Mouse (Mus musculus): Measurements from ENCODE around the gene Adamtsl5. TPM values are rescaled to one million over a fixed set of nuclear protein-coding genes. Genes with fewer than 3 reads are reported as not detected.

The Adamtsl5 gene
- polyA plus RNA-seq, 1 experiment from 2014 or later = 1.0 TPM

- peaks cover 73% of the 10 kb centered on the region for H3K27me3 ChIP-seq
- no peaks in the 10 kb centered on the region for H3K9me3 ChIP-seq
- H3K4me2 ChIP-seq (replicated peaks) = peak overlapping the region; percentile 51
- peaks cover 33% of the 10 kb centered on the region for H3K4me1 ChIP-seq
- 0 out of 2 replicates have a peak overlapping the region, but pooled peaks have one; percentile 2 for H3K27ac ChIP-seq
- H3K4me3 ChIP-seq = peak overlapping the region; percentile 37
- 10% methylated on average over 15 of the region's 15 CpGs for WGBS
- peaks cover 9% of the 10 kb centered on the region for H3K36me3 ChIP-seq
- peak overlapping the region; percentile 35 for H3K9ac ChIP-seq
- no peak for ATAC-seq (ENCODE audit: insufficient number of reproducible peaks, insufficient read depth, low FRiP score, low TSS enrichment)
Measured at GRCm38 (mm10) chr10:80299301-80299700, 48.9 kb downstream of the Adamtsl5 start.

GRCm38 (mm10) chr10:80298571-80299281 is 49.5 kb downstream of the Adamtsl5 start:
- Histone ChIP-seq H3K4me1 (peaks cover 39% of the 10 kb centered on the region), H3K27me3 (peaks cover 67% of the 10 kb centered on the region), H3K36me3 (peaks cover 14% of the 10 kb centered on the region), H3K4me2 (replicated peaks) (peak overlapping the region; percentile 51), H3K9ac (peak overlapping the region; percentile 35), H3K4me3 (peak overlapping the region; percentile 37), H3K9me3 (no peaks in the 10 kb centered on the region), H3K27ac (0 out of 2 replicates have a peak overlapping the region, but pooled peaks have one; percentile 2)
- ATAC-seq (ENCODE audit: insufficient number of reproducible peaks, insufficient read depth, low FRiP score, low TSS enrichment) = peak; percentile 52
- 4% methylated on average over 26 of the region's 26 CpGs for WGBS

- ATAC-seq (ENCODE audit: insufficient number of reproducible peaks, insufficient read depth, low FRiP score, low TSS enrichment) = no peak
- H3K9me3 ChIP-seq = no peaks in the 10 kb centered on the region
- 72% methylated on average over 8 of the region's 8 CpGs for WGBS
- H3K4me3 ChIP-seq = no peak overlapping the region
- peaks cover 19% of the 10 kb centered on the region for H3K36me3 ChIP-seq
- no peak overlapping the region for H3K9ac ChIP-seq
- no peak overlapping the region for H3K4me2 ChIP-seq (replicated peaks)
- peaks cover 62% of the 10 kb centered on the region for H3K27me3 ChIP-seq
- no peak overlapping the region for H3K27ac ChIP-seq
- H3K4me1 ChIP-seq = peaks cover 45% of the 10 kb centered on the region
Measured at GRCm38 (mm10) chr10:80297526-80298133, 50.6 kb downstream of the Adamtsl5 start.

- Histone ChIP-seq H3K9ac (peak overlapping the region; percentile 48; the same call in 1 of the 2 replicates), H3K27me3 (peaks cover 54% of the 10 kb centered on the region), H3K9me3 (no peaks in the 10 kb centered on the region), H3K4me1 (peaks cover 38% of the 10 kb centered on the region), H3K27ac (0 out of 2 replicates have a peak overlapping the region, but pooled peaks have one; percentile 46), H3K4me2 (replicated peaks) (peak overlapping the region; percentile 75), H3K36me3 (peaks cover 19% of the 10 kb centered on the region), H3K4me3 (peak overlapping the region; percentile 43; the same call in 1 of the 2 replicates)
- 68% methylated on average over 5 of the region's 5 CpGs for WGBS
- ATAC-seq (ENCODE audit: insufficient number of reproducible peaks, insufficient read depth, low FRiP score, low TSS enrichment) = no peak
Measured at GRCm38 (mm10) chr10:80296824-80297223, 51.4 kb downstream of the Adamtsl5 start.

GRCm38 (mm10) chr10:80295618-80296425 is 52.4 kb downstream of the Adamtsl5 start, which contains the start of gene Apc2:
TSS of gene Apc2 (plus strand) at chr10:80295977.
- Histone ChIP-seq H3K4me2 (replicated peaks) (peak within 1 kb of the TSS; percentile 75), H3K4me1 (peaks cover 38% of the 10 kb centered on the region), H3K4me3 (peak within 1 kb of the TSS; percentile 43), H3K9me3 (no peaks in the 10 kb centered on the region), H3K27ac (peak within 1 kb of the TSS; percentile 83), H3K27me3 (peaks cover 44% of the 10 kb centered on the region), H3K9ac (peak within 1 kb of the TSS; percentile 48), H3K36me3 (peaks cover 19% of the 10 kb centered on the region)
- ATAC-seq (ENCODE audit: insufficient number of reproducible peaks, insufficient read depth, low FRiP score, low TSS enrichment) = peak; percentile 57
- WGBS = 2% methylated on average over 26 of the region's 26 CpGs

- ATAC-seq (ENCODE audit: insufficient number of reproducible peaks, insufficient read depth, low FRiP score, low TSS enrichment) = no peak
- H3K9me3 ChIP-seq = no peaks in the 10 kb centered on the region
- H3K27me3 ChIP-seq = peaks cover 35% of the 10 kb centered on the region
- peaks cover 38% of the 10 kb centered on the region for H3K4me1 ChIP-seq
- H3K27ac ChIP-seq = peak overlapping the region; percentile 41; the same call in 1 of the 2 replicates
- peaks cover 19% of the 10 kb centered on the region for H3K36me3 ChIP-seq
- no peak overlapping the region for H3K9ac ChIP-seq
- WGBS = 51% methylated on average over 7 of the region's 7 CpGs
- no peak overlapping the region for H3K4me2 ChIP-seq (replicated peaks)
- no peak overlapping the region for H3K4me3 ChIP-seq
Measured at GRCm38 (mm10) chr10:80294788-80295303, 53.4 kb downstream of the Adamtsl5 start.

GRCm38 (mm10) chr10:80294311-80294710 is 53.9 kb downstream of the Adamtsl5 start:
- H3K9ac ChIP-seq = no peak overlapping the region
- H3K4me1 ChIP-seq = peaks cover 37% of the 10 kb centered on the region
- WGBS = 63% methylated on average over 4 of the region's 4 CpGs
- no peak overlapping the region for H3K4me2 ChIP-seq (replicated peaks)
- peaks cover 19% of the 10 kb centered on the region for H3K36me3 ChIP-seq
- H3K27ac ChIP-seq = 0 out of 2 replicates have a peak overlapping the region, but pooled peaks have one; percentile 36
- ATAC-seq (ENCODE audit: insufficient number of reproducible peaks, insufficient read depth, low FRiP score, low TSS enrichment) = no peak
- H3K4me3 ChIP-seq = peak overlapping the region; percentile 99; the same call in 1 of the 2 replicates
- H3K9me3 ChIP-seq = no peaks in the 10 kb centered on the region
- H3K27me3 ChIP-seq = peaks cover 29% of the 10 kb centered on the region

DNA sequence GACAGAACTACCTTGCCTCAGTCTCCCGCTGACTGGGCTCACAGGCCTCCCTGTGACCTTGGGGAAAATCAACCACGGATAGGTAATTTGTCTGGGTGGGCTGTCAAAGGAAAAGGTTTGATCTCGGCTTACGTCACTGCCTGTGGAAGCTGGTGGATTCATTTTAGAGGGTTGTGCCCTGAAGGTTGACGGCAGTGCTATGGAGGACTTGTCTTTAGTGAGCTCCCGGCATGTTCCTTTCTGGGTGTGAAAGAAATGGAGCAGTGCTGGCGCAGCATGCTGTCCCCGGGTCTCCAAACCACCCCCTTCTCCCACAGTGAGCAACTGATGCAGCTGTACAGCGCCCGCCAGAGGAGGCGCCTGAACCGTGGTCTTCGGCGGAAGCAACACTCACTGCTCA is 54.9 kb downstream of the Adamtsl5 start:
- Histone ChIP-seq H3K27me3 (peaks cover 19% of the 10 kb centered on the region), H3K4me2 (replicated peaks) (peak overlapping the region; percentile 95), H3K9me3 (no peaks in the 10 kb centered on the region), H3K27ac (peak overlapping the region; percentile 91), H3K4me1 (peaks cover 32% of the 10 kb centered on the region), H3K36me3 (peaks cover 26% of the 10 kb centered on the region), H3K4me3 (peak overlapping the region; percentile 99), H3K9ac (peak overlapping the region; percentile 99)
- WGBS = 21% methylated on average over 14 of the region's 14 CpGs
- no peak for ATAC-seq (ENCODE audit: insufficient number of reproducible peaks, insufficient read depth, low FRiP score, low TSS enrichment)

DNA sequence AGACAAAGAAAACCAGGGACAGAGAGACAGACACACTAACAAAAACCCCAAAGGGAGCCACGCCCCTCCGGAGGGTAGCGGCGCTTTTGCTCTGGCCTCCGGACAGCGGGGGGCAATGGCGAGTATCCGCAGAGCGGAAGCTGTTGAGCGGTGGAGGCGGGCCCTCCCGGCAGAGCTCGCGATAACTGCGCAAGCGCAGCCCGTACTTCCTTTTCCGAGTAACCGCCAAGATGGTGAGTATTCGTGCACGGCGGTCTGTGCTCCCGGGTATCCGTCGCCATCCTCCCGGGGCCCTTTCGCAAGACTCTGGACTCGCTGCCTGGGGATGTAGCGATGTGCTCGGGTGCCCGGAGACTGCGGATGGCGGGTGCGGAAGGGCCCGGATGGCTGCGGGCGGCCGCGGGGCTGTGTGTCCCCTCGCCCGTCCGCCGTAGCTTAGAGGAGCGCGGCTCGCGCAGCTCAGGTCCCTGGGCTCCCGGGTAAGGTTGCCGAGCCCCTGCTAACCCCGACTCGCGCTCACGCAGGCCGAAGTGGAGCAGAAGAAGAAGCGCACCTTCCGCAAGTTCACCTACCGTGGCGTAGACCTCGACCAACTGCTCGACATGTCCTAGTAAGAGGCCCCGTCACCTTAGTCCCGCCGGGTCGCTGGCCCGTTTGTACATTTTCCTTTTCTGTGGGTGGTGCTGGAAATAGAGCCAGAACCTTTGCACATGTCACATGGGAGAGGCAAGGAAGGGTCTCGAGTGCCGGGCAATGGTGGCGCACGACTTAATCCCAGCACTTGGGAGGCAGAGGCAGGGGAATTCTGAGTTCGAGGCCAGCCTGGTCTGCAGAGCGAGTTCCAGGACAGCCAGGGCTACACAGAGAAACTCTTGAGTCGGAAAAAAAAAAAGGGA is 55.7 kb downstream of the Adamtsl5 start, which contains the start of gene Rps15:
Gene Rps15, plus strand, starts transcription at position 203 of the 896 bp plus-strand sequence.
- WGBS = under 1% methylated on average over 71 of the region's 72 CpGs

More for the DNA sequence above, 55.7 kb downstream of the Adamtsl5 start, which contains the start of gene Rps15:
- Histone ChIP-seq H3K27ac (peak within 1 kb of the TSS; percentile 91), H3K9me3 (no peaks in the 10 kb centered on the region), H3K27me3 (peaks cover 11% of the 10 kb centered on the region), H3K4me2 (replicated peaks) (peak within 1 kb of the TSS; percentile 95), H3K9ac (peak within 1 kb of the TSS; percentile 99), H3K4me3 (peak within 1 kb of the TSS; percentile 99), H3K36me3 (peaks cover 33% of the 10 kb centered on the region), H3K4me1 (peaks cover 29% of the 10 kb centered on the region)
- ATAC-seq (ENCODE audit: insufficient number of reproducible peaks, insufficient read depth, low FRiP score, low TSS enrichment) = peak; percentile 74; the same call in 1 of the 2 replicates

Measured in embryonic facial prominence, embryonic 12.5 days (tissue).